Mouse (Mus musculus) CH12.LX (cell line): ENCODE data around the gene Ttc29. TPM values are rescaled to one million over a fixed set of nuclear protein-coding genes. Genes with fewer than 3 reads are reported as not detected.
A peak's percentile ranks its signal among the peaks of the same experiment; 100 is the strongest.

Experiments
- DNase-seq: peaks from one replicate; pipeline ENCODE4 v3.0.0-alpha.2; 2013; ENCODE audit errors: extremely low read depth
- H3K27ac ChIP-seq: 2 replicates; pipeline ENCODE4 v1.5.1; 2012; ENCODE audit warnings: low read depth, mild to moderate bottlenecking, control low read depth, moderate library complexity; ENCODE audit not compliant: insufficient read depth
- H3K27me3 ChIP-seq: replicated peaks from 2 replicates; pipeline ENCODE3; 2012; ENCODE audit warnings: inconsistent platforms
- H3K36me3 ChIP-seq, 2 experiments: replicated peaks in 1 of 2; 2 replicates each; pipeline versions ENCODE3 to v1.6.1; 2012; ENCODE audit warnings: inconsistent platforms in 1 of 2, low read length in 1 of 2, mild to moderate bottlenecking in 1 of 2, mixed read lengths in 1 of 2, moderate library complexity in 1 of 2; ENCODE audit not compliant: control insufficient read depth in 1 of 2, insufficient read depth in 1 of 2
- H3K4me1 ChIP-seq, 2 experiments: 2 replicates each; pipeline ENCODE4 v1.6.1; 2012; ENCODE audit warnings: inconsistent platforms in 1 of 2, moderate library complexity in 1 of 2; ENCODE audit not compliant: insufficient read depth in 2 of 2, control insufficient read depth in 1 of 2
- H3K4me2 ChIP-seq: 2 replicates; pipeline ENCODE4 v1.6.1; 2012; ENCODE audit warnings: low read depth, mild to moderate bottlenecking, control low read depth; ENCODE audit not compliant: poor library complexity, insufficient read depth, severe bottlenecking
- H3K4me3 ChIP-seq, 3 experiments: fragments of 150-350 bp in 1 of 3; sonication (generic) in 1 of 3; replicated peaks in 1 of 3; 2 replicates each; pipeline versions ENCODE3 to v1.5.1; 2011 to 2012; ENCODE audit warnings: low read depth in 2 of 3, low read length in 2 of 3, mild to moderate bottlenecking in 2 of 3, moderate library complexity in 2 of 3, control low read depth in 1 of 3, improper control_type of control experiment in 1 of 3, inconsistent platforms in 1 of 3, mixed read lengths in 1 of 3; ENCODE audit not compliant: poor library complexity in 1 of 3
- H3K79me2 ChIP-seq: replicated peaks from 2 replicates; pipeline ENCODE4 v1.6.1; 2012; ENCODE audit warnings: mild to moderate bottlenecking, moderate library complexity; ENCODE audit not compliant: control insufficient read depth, poor library complexity, insufficient read depth, severe bottlenecking; ENCODE audit errors: extremely low read depth
- H3K9ac ChIP-seq: 2 replicates; pipeline ENCODE4 v1.6.1; 2012; ENCODE audit warnings: low read depth, mild to moderate bottlenecking, control low read depth, moderate library complexity; ENCODE audit not compliant: insufficient read depth
- H3K9me3 ChIP-seq: replicated peaks from 2 replicates; pipeline ENCODE3; 2012; ENCODE audit warnings: low read length, inconsistent platforms, mixed read lengths
- BHLHE40 ChIP-seq: IDR thresholded peaks from 2 replicates; pipeline ENCODE4 v1.6.1; 2011; ENCODE audit warnings: mild to moderate bottlenecking, low read depth, low read length, improper control_type of control experiment
- CTCF ChIP-seq, 2 experiments: IDR thresholded peaks in 1 of 2; conservative IDR thresholded peaks in 1 of 2; 2 replicates each; pipeline ENCODE4 v1.5.1; 2011 to 2012; ENCODE audit warnings: low read depth in 2 of 2, low read length in 2 of 2, improper control_type of control experiment in 1 of 2, inconsistent platforms in 1 of 2, mild to moderate bottlenecking in 1 of 2, moderate library complexity in 1 of 2
- ELF1 ChIP-seq: IDR thresholded peaks from 2 replicates; pipeline ENCODE4 v1.6.1; 2014; ENCODE audit warnings: low read depth, mild to moderate bottlenecking, inconsistent platforms, low read length, improper control_type of control experiment
- EP300 ChIP-seq: IDR thresholded peaks from 2 replicates; pipeline ENCODE4 v1.6.1; 2011; ENCODE audit warnings: low read length, improper control_type of control experiment
- ETS1 ChIP-seq: conservative IDR thresholded peaks from 2 replicates; pipeline ENCODE4 v1.6.1; 2012; ENCODE audit warnings: low read depth, mild to moderate bottlenecking, inconsistent platforms, low read length, improper control_type of control experiment, moderate library complexity
- GABPA ChIP-seq: IDR thresholded peaks from 2 replicates; pipeline ENCODE4 v1.6.1; 2012; ENCODE audit warnings: low read depth, low read length, improper control_type of control experiment, inconsistent platforms; ENCODE audit not compliant: insufficient replicate concordance
- IRF4 ChIP-seq: IDR thresholded peaks from 2 replicates; pipeline ENCODE4 v1.6.1; 2014; ENCODE audit warnings: low read depth, mild to moderate bottlenecking, inconsistent platforms, low read length, improper control_type of control experiment
- MAX ChIP-seq: IDR thresholded peaks from 2 replicates; pipeline ENCODE4 v1.6.1; 2011; ENCODE audit warnings: low read length, improper control_type of control experiment
- MAZ ChIP-seq: IDR thresholded peaks from 2 replicates; pipeline ENCODE4 v1.6.1; 2012; ENCODE audit warnings: low read depth, mild to moderate bottlenecking, inconsistent platforms, low read length, improper control_type of control experiment, moderate library complexity
- MXI1 ChIP-seq: IDR thresholded peaks from 2 replicates; pipeline ENCODE4 v1.6.1; 2011; ENCODE audit warnings: mild to moderate bottlenecking, low read depth, low read length, improper control_type of control experiment
- NELFE ChIP-seq: IDR thresholded peaks from 2 replicates; pipeline ENCODE4 v1.6.1; 2011; ENCODE audit warnings: low read depth, low read length, improper control_type of control experiment
- POLR2A ChIP-seq: IDR thresholded peaks from 2 replicates; pipeline ENCODE4 v1.6.1; 2011; ENCODE audit warnings: low read depth, mild to moderate bottlenecking, improper control_type of control experiment, low read length
- TCF12 ChIP-seq: IDR thresholded peaks from 2 replicates; pipeline ENCODE4 v1.6.1; 2014; ENCODE audit warnings: low read depth, mild to moderate bottlenecking, inconsistent platforms, low read length, improper control_type of control experiment
- USF1 ChIP-seq: IDR thresholded peaks from 2 replicates; pipeline ENCODE4 v1.6.1; 2014; ENCODE audit warnings: low read depth, mild to moderate bottlenecking, inconsistent platforms, low read length, improper control_type of control experiment
- USF2 ChIP-seq: conservative IDR thresholded peaks from 2 replicates; pipeline ENCODE4 v1.6.1; 2011; ENCODE audit warnings: low read depth, low read length, improper control_type of control experiment
- ZKSCAN1 ChIP-seq: IDR thresholded peaks from 2 replicates; pipeline ENCODE4 v1.6.1; 2012; ENCODE audit warnings: low read depth, inconsistent platforms, low read length, improper control_type of control experiment, borderline replicate concordance
- ZMIZ1 ChIP-seq: IDR thresholded peaks from 2 replicates; pipeline ENCODE4 v1.6.1; 2012; ENCODE audit warnings: low read depth, mild to moderate bottlenecking, inconsistent platforms, low read length, improper control_type of control experiment
- dilution Hi-C: fragments of 300-500 bp; cut with MboI; formaldehyde crosslinking; loops from 2 replicates; pipeline ENCODE4 v1.14.3; 2020; ENCODE audit warnings: low sequenced_read_pairs; ENCODE audit not compliant: extremely low pct_unique_long_range_greater_than_20kb, extremely low pct_ligation_motif_present
- in situ Hi-C: fragments of 300-500 bp; cut with MboI; formaldehyde crosslinking; loops from 3 replicates; pipeline ENCODE4 v1.14.3; 2019; ENCODE audit warnings: low sequenced_read_pairs, low pct_ligation_motif_present, low pct_unique_long_range_greater_than_20kb, mixed read lengths
- polyA plus RNA-seq: library from polyadenylated mRNA; unstranded; fragments of >175 nt; gene quantifications from 2 replicates; pipeline ENCODE4 v1.2.1, GENCODE M21; 2012; ENCODE audit warnings: low read depth; ENCODE audit not compliant: insufficient read length
- total RNA-seq, 2 experiments: library from RNA; depleted of rRNA; stranded (reverse); fragments of 300-350 nt in 1 of 2; fragments of >200 nt in 1 of 2; gene quantifications; 2 replicates each; pipeline ENCODE4 v1.2.3; 2012 to 2014

Ttc29 gene
- total and polyA plus RNA-seq, 3 experiments: not detected

GRCm38 (mm10) chr8:78289374-78289971 is 76.4 kb downstream of the Ttc29 start:
- in situ Hi-C loops: no loop called here
- TF ChIP-seq USF2 (no peak), ETS1 (0 out of 2 replicates have a peak, but pooled peaks have one; percentile 7), POLR2A (no peak), ELF1 (0 out of 2 replicates have a peak, but pooled peaks have one; percentile 7), EP300 (peak; percentile 40; the same call in 1 of the 2 replicates), CTCF (conservative IDR thresholded peaks at IDR 0.05 in 1 of 2, IDR thresholded peaks at IDR 0.05 in 1 of 2; ENCODE audit: low read depth in 2 of 2, low read length in 2 of 2) (no peak)
- H3K27me3 ChIP-seq: no peaks in the 10 kb centered on the region
- H3K4me2 ChIP-seq: peak overlapping the region; percentile 26; the same call in 1 of the 2 replicates
- peaks cover 0 to 17% of the 10 kb centered on the region in 2 experiments; a peak in 2 of 4 replicates for H3K4me1 ChIP-seq
- DNase-seq: peak; percentile 31
- H3K9me3 ChIP-seq: no peaks in the 10 kb centered on the region
- H3K4me3 ChIP-seq: peak overlapping the region in 2 of 3 experiments; percentile 1 to 15
- no peak overlapping the region for H3K27ac ChIP-seq
- H3K9ac ChIP-seq: no peak overlapping the region
- no peaks in the 10 kb centered on the region for H3K36me3 ChIP-seq
- H3K79me2 ChIP-seq: no peaks in the 10 kb centered on the region
- dilution Hi-C loops: no loop called here

DNA sequence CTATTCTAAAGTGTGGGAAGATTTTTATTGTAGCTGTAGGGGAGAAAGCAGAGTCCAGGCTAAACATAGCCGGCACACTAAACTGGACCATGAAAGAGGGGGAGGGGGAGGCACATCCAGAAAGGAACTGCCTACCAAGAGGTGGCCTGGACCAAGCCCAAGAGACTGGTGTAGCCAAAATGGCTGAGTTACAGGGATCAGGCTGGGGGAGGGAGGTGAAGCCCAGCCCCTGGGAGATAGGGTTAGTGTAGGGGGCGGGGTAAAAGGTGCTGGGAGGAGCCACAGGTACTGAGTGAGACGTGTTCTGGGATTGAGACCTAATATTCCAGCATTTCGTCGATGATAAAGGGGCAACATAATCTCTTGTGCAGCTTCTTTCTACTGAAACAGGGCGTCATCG is 77.2 kb downstream of the Ttc29 start:
- dilution Hi-C loops: no loop called here
- Histone ChIP-seq H3K4me3 (no peak overlapping the region), H3K4me1 (peaks cover 0 to 17% of the 10 kb centered on the region in 2 experiments; a peak in 2 of 4 replicates), H3K9me3 (no peaks in the 10 kb centered on the region), H3K4me2 (no peak overlapping the region), H3K79me2 (no peaks in the 10 kb centered on the region), H3K9ac (no peak overlapping the region), H3K27ac (no peak overlapping the region), H3K36me3 (no peaks in the 10 kb centered on the region), H3K27me3 (no peaks in the 10 kb centered on the region)
- in situ Hi-C loops: no loop called here
- TF ChIP-seq BHLHE40 (no peak), USF1 (no peak), ZKSCAN1 (no peak), MAZ (no peak), IRF4 (no peak), GABPA (no peak), MXI1 (no peak), ZMIZ1 (no peak), MAX (no peak), TCF12 (no peak), NELFE (no peak)
- DNase-seq: no peak
